In genomic region chr12:8922369-8923124, GRCm38 (mm10) we compare ENCODE assay signal across 7 mouse cellular contexts. TPM values are rescaled to one million over a fixed set of nuclear protein-coding genes. Genes with fewer than 3 reads are reported as not detected.
DNase-seq lines count a peak whose midpoint lies in the region; ATAC-seq and TF ChIP-seq lines count a peak whose summit lies in the region.

No protein-coding gene starts in this region.

- no peak for TF ChIP-seq POLR2A in testis, adult 2 months (IDR thresholded peaks at IDR 0.05; ENCODE audit: control insufficient read depth, low read depth, low read length)
- TF ChIP-seq POLR2A in embryonic fibroblast, embryonic 13.5 days (IDR thresholded peaks at IDR 0.05; ENCODE audit: low read depth, low read length) = peak; percentile 35

- WGBS in midbrain, postnatal 0 days = 4% methylated on average over 30 of the region's 30 CpGs

- H3K9me3 ChIP-seq in midbrain, postnatal 0 days (ENCODE audit: low read length) = no peaks in the 10 kb centered on the region

- no peak for TF ChIP-seq CTCF in testis, adult 2 months (IDR thresholded peaks at IDR 0.05; ENCODE audit: control insufficient read depth, insufficient read depth, insufficient replicate concordance, low read depth, low read length)
- TF ChIP-seq CTCF in embryonic fibroblast, embryonic 13.5 days (IDR thresholded peaks at IDR 0.05; ENCODE audit: borderline replicate concordance, insufficient read depth, low read length) = no peak
- TF ChIP-seq CTCF in midbrain, postnatal 0 days (IDR thresholded peaks at IDR 0.05) = no peak

- H3K4me3 ChIP-seq in testis, adult 2 months (ENCODE audit: control insufficient read depth, low read depth, low read length) = peak overlapping the region; percentile 98
- peak overlapping the region; percentile 99 for H3K4me3 ChIP-seq in embryonic fibroblast, embryonic 13.5 days (ENCODE audit: insufficient read depth, low read length)
- peak overlapping the region; percentile 92 for H3K4me3 ChIP-seq in midbrain, postnatal 0 days (ENCODE audit: low read depth, low read length)

- H3K9ac ChIP-seq in midbrain, postnatal 0 days (replicated peaks; ENCODE audit: low read length, poor library complexity, severe bottlenecking) = peak overlapping the region; percentile 84

- no peaks in the 10 kb centered on the region for H3K27me3 ChIP-seq in testis, adult 2 months (ENCODE audit: control insufficient read depth, insufficient read depth, low read length)
- H3K27me3 ChIP-seq in midbrain, postnatal 0 days (ENCODE audit: insufficient read depth, low read length) = no peaks in the 10 kb centered on the region

- peak overlapping the region; percentile 81 for H3K4me2 ChIP-seq in midbrain, postnatal 0 days (ENCODE audit: low read depth, low read length, poor library complexity, severe bottlenecking)

- peaks cover 4% of the 10 kb centered on the region; the same call in 1 of the 2 replicates for H3K4me1 ChIP-seq in testis, adult 2 months (ENCODE audit: control insufficient read depth, insufficient read depth, low read length)
- peaks cover 4% of the 10 kb centered on the region for H3K4me1 ChIP-seq in embryonic fibroblast, embryonic 13.5 days (ENCODE audit: control insufficient read depth, insufficient read depth, low read length)
- peaks cover 8% of the 10 kb centered on the region for H3K4me1 ChIP-seq in midbrain, postnatal 0 days (ENCODE audit: insufficient read depth, low read length)

- no peak for DNase-seq in testis, postnatal 10 days (ENCODE audit: low spot score)
- peak; percentile 32 for DNase-seq in layer of hippocampus, adult 9-11 months
- DNase-seq in midbrain, postnatal 0 days (ENCODE audit: low spot score) = no peak
- DNase-seq in adrenal gland, postnatal 10 days = no peak

- no peak for ATAC-seq in midbrain, postnatal 0 days (ENCODE audit: low FRiP score)
- ATAC-seq in megakaryocyte-erythroid progenitor cell, adult 5-6 weeks (replicated peaks; ENCODE audit: low FRiP score, low TSS enrichment, poor library complexity, severe bottlenecking) = no peak

- H3K36me3 ChIP-seq in testis, adult 2 months (ENCODE audit: control insufficient read depth, insufficient read depth, low read length) = no peaks in the 10 kb centered on the region; the same call in 1 of the 2 replicates
- H3K36me3 ChIP-seq in midbrain, postnatal 0 days (ENCODE audit: insufficient read depth, low read length) = no peaks in the 10 kb centered on the region

- H3K27ac ChIP-seq in testis, adult 2 months (ENCODE audit: control insufficient read depth, insufficient read depth, low read depth, low read length) = peak overlapping the region; percentile 99
- H3K27ac ChIP-seq in embryonic fibroblast, embryonic 13.5 days (ENCODE audit: insufficient read depth, low read length) = peak overlapping the region; percentile 94
- peak overlapping the region; percentile 92 for H3K27ac ChIP-seq in midbrain, postnatal 0 days (ENCODE audit: low read depth, low read length)

RNA-seq across cellular contexts. Expression of gene Laptm4a, which starts 1.1 kb away (rescaled TPM):
- 315 and 383 TPM in 2 replicates for polyA plus RNA-seq in testis, adult 2 months (2012; rRNA removed)
- 780 and 861 TPM in 2 replicates for polyA plus RNA-seq in embryonic fibroblast, embryonic 13.5 days (2011; ENCODE audit: insufficient read length, low read depth, missing spikeins)
- 165 and 177 TPM in 2 replicates for total RNA-seq in midbrain, postnatal 0 days (2014; rRNA removed)
- polyA plus RNA-seq in midbrain, postnatal 0 days (2015; fragmentation: Nextera tagmentation; extraction: Ambion mirVana) = 225 TPM in 2 replicates
- 50.3 and 55.2 TPM in 2 replicates for total RNA-seq in megakaryocyte-erythroid progenitor cell, adult 5-6 weeks (2014; fragmentation: Nextera tagmentation)
- 104 and 135 TPM in 2 replicates for total RNA-seq in megakaryocyte-erythroid progenitor cell, adult 5-6 weeks (2017)
- total RNA-seq in adrenal gland, postnatal 10 days (2021) = 100 to 1,000 TPM; 391 to 397 TPM

RNA-seq across cellular contexts. Expression of gene Matn3, which starts 25.2 kb away (rescaled TPM):
- 0.07 and 0.18 TPM in 2 replicates for polyA plus RNA-seq in testis, adult 2 months (2012; rRNA removed)
- polyA plus RNA-seq in embryonic fibroblast, embryonic 13.5 days (2011; ENCODE audit: insufficient read length, low read depth, missing spikeins) = 0.33 and 0.48 TPM in 2 replicates
- total RNA-seq in midbrain, postnatal 0 days (2014; rRNA removed) = 0.33 and 0.38 TPM in 2 replicates
- 0.11 and 0.29 TPM in 2 replicates for polyA plus RNA-seq in midbrain, postnatal 0 days (2015; fragmentation: Nextera tagmentation; extraction: Ambion mirVana)
- not detected in 2 replicates for total RNA-seq in megakaryocyte-erythroid progenitor cell, adult 5-6 weeks (2014; fragmentation: Nextera tagmentation)
- total RNA-seq in megakaryocyte-erythroid progenitor cell, adult 5-6 weeks (2017) = not detected in 2 replicates
- total RNA-seq in adrenal gland, postnatal 10 days (2021) = under 1 TPM in 1 of 2 experiments, not detected in 1; 0.30 TPM

RNA-seq across cellular contexts. Expression of gene Wdr35, which starts 51.1 kb away (rescaled TPM):
- 30.4 and 37.6 TPM in 2 replicates for polyA plus RNA-seq in testis, adult 2 months (2012; rRNA removed)
- 31.9 and 33.4 TPM in 2 replicates for polyA plus RNA-seq in embryonic fibroblast, embryonic 13.5 days (2011; ENCODE audit: insufficient read length, low read depth, missing spikeins)
- 19.3 and 24.2 TPM in 2 replicates for total RNA-seq in midbrain, postnatal 0 days (2014; rRNA removed)
- 21.4 and 22.4 TPM in 2 replicates for polyA plus RNA-seq in midbrain, postnatal 0 days (2015; fragmentation: Nextera tagmentation; extraction: Ambion mirVana)
- 5.8 and 6.5 TPM in 2 replicates for total RNA-seq in megakaryocyte-erythroid progenitor cell, adult 5-6 weeks (2014; fragmentation: Nextera tagmentation)
- total RNA-seq in megakaryocyte-erythroid progenitor cell, adult 5-6 weeks (2017) = 5.4 and 7.5 TPM in 2 replicates
- total RNA-seq in adrenal gland, postnatal 10 days (2021) = 10 to 100 TPM; 12.4 to 15.4 TPM
